Mouse (Mus musculus): ENCODE results near the gene Omt2b.
A peak's percentile ranks its signal among the peaks of the same experiment; 100 is the strongest.
"Not testable (repeated sequence)": the region's sequence is repeated elsewhere in the genome, so short reads cannot be mapped to it uniquely, and the experiment has no call there.

Gene Omt2b

GRCm38 (mm10) chr9:78351504-78352220 lies 24.3 kb downstream of the Omt2b start:
- DNase-seq (ENCODE audit: low spot score in 2 of 2): no peak

GRCm38 (mm10) chr9:78354665-78355578 lies 27.5 kb downstream of the Omt2b start:
- DNase-seq (ENCODE audit: low spot score in 2 of 2): no peak

GRCm38 (mm10) chr9:78355611-78356010 lies 28.2 kb downstream of the Omt2b start, which contains the start of gene Gsta2:
Gene Gsta2 (minus strand): TSS chr9:78355788.
- DNase-seq (ENCODE audit: low spot score in 2 of 2): no peak

- peak in 1 of 2 experiments; percentile 24 for DNase-seq (ENCODE audit: low spot score in 2 of 2)
These were observed 30.7 kb downstream of the Omt2b start for GRCm38 (mm10) chr9:78358053-78358452.

- DNase-seq (ENCODE audit: low spot score in 2 of 2): no peak
These were observed 32.5 kb downstream of the Omt2b start for GRCm38 (mm10) chr9:78359750-78360483.

- no peak for DNase-seq (ENCODE audit: low spot score in 2 of 2)
These were observed 33.1 kb downstream of the Omt2b start for GRCm38 (mm10) chr9:78360484-78360872.

- no peak for DNase-seq (ENCODE audit: low spot score in 2 of 2)
These were observed 36.0 kb downstream of the Omt2b start for GRCm38 (mm10) chr9:78363374-78363773.

- no peak for DNase-seq (ENCODE audit: low spot score in 2 of 2)
These were observed 37.3 kb downstream of the Omt2b start for GRCm38 (mm10) chr9:78364701-78365100.

- DNase-seq (ENCODE audit: low spot score in 2 of 2): no peak
These were observed 38.6 kb downstream of the Omt2b start for GRCm38 (mm10) chr9:78365850-78366544.

GRCm38 (mm10) chr9:78367959-78368358 lies 40.6 kb downstream of the Omt2b start, which contains the start of gene Dppa5a:
Gene Dppa5a (minus strand): TSS chr9:78368177.
- not testable (repeated sequence) for DNase-seq (ENCODE audit: low spot score in 2 of 2)

GRCm38 (mm10) chr9:78368671-78369293 lies 41.4 kb downstream of the Omt2b start:
- DNase-seq (ENCODE audit: low spot score in 2 of 2): no peak

GRCm38 (mm10) chr9:78369349-78369748 lies 42.0 kb downstream of the Omt2b start:
- no peak for DNase-seq (ENCODE audit: low spot score in 2 of 2)

GRCm38 (mm10) chr9:78369786-78370185 lies 42.4 kb downstream of the Omt2b start:
- DNase-seq (ENCODE audit: low spot score in 2 of 2): no peak

GRCm38 (mm10) chr9:78371441-78371840 lies 44.1 kb downstream of the Omt2b start:
- DNase-seq (ENCODE audit: low spot score in 2 of 2): no peak

- no peak for DNase-seq (ENCODE audit: low spot score in 2 of 2)
These were observed 45.6 kb downstream of the Omt2b start for GRCm38 (mm10) chr9:78372827-78373504.

- DNase-seq (ENCODE audit: low spot score in 2 of 2): no peak
These were observed 47.0 kb downstream of the Omt2b start for GRCm38 (mm10) chr9:78374397-78374796.

GRCm38 (mm10) chr9:78374885-78375389 lies 47.5 kb downstream of the Omt2b start:
- DNase-seq (ENCODE audit: low spot score in 2 of 2): no peak

- no peak for DNase-seq (ENCODE audit: low spot score in 2 of 2)
These were observed 48.1 kb downstream of the Omt2b start for GRCm38 (mm10) chr9:78375486-78375885.

- no peak for DNase-seq (ENCODE audit: low spot score in 2 of 2)
These were observed 50.2 kb downstream of the Omt2b start for GRCm38 (mm10) chr9:78377546-78377945.

Data from frontal cortex, postnatal 10 days (tissue).